Mouse (Mus musculus): ENCODE data around the gene Sgo2a. TPM values are rescaled to one million over a fixed set of nuclear protein-coding genes. Genes with fewer than 3 reads are reported as not detected.
"Not testable (repeated sequence)": the region's sequence is repeated elsewhere in the genome, so short reads cannot be mapped to it uniquely, and the experiment has no call there.

The Sgo2a gene
- total and polyA plus RNA-seq, 3 experiments, result 1.1 to 4.2 (median 3.5) TPM

- intact Hi-C loops (cut with DNase I), result no loop called here
- H3K79me2 ChIP-seq (replicated peaks; ENCODE audit: control insufficient read depth, insufficient read depth, low read length), result no peaks in the 10 kb centered on the region
- 87% methylated on average over 3 of the region's 3 CpGs for WGBS
These were observed 18.9 kb upstream of the Sgo2a start for GRCm38 (mm10) chr1:57976860-57977259.

GRCm38 (mm10) chr1:57989052-57989600 is 6.6 kb upstream of the Sgo2a start:
- DNase-seq, result peak; percentile 28 to 37
- Histone ChIP-seq H3K36me3 (ENCODE audit: control insufficient read depth, insufficient read depth, low read length) (no peaks in the 10 kb centered on the region), H3K79me2 (replicated peaks; ENCODE audit: control insufficient read depth, insufficient read depth, low read length) (no peaks in the 10 kb centered on the region), H3K27ac (peak overlapping the region; percentile 26; the same call in 1 of the 2 replicates), H3K4me3 (no peak overlapping the region), H3K4me1 (ENCODE audit: control insufficient read depth, insufficient read depth, low read length) (peaks cover 7% of the 10 kb centered on the region), H3K27me3 (ENCODE audit: control insufficient read depth, insufficient read depth, low read length) (no peaks in the 10 kb centered on the region), H3K9ac (ENCODE audit: low read depth, low read length) (no peak overlapping the region)
- 35% methylated on average over 6 of the region's 6 CpGs for WGBS
- intact Hi-C loops (cut with DNase I), result no loop called here
- no peak for TF ChIP-seq EP300 (IDR thresholded peaks at IDR 0.05; ENCODE audit: insufficient read depth, low read depth, low read length)
- TF ChIP-seq POLR2A (IDR thresholded peaks at IDR 0.05; ENCODE audit: insufficient read depth, low read depth, low read length), result no peak
- no peak for TF ChIP-seq CTCF (IDR thresholded peaks at IDR 0.05)

More at GRCm38 (mm10) chr1:57976860-57977259, 18.9 kb upstream of the Sgo2a start:
- Histone ChIP-seq H3K27me3 (ENCODE audit: control insufficient read depth, insufficient read depth, low read length) (no peaks in the 10 kb centered on the region), H3K27ac (no peak overlapping the region), H3K36me3 (ENCODE audit: control insufficient read depth, insufficient read depth, low read length) (no peaks in the 10 kb centered on the region), H3K4me3 (no peak overlapping the region), H3K9ac (ENCODE audit: low read depth, low read length) (no peak overlapping the region), H3K4me1 (ENCODE audit: control insufficient read depth, insufficient read depth, low read length) (no peaks in the 10 kb centered on the region)
- TF ChIP-seq CTCF (IDR thresholded peaks at IDR 0.05) (no peak), POLR2A (IDR thresholded peaks at IDR 0.05; ENCODE audit: insufficient read depth, low read depth, low read length) (no peak), EP300 (IDR thresholded peaks at IDR 0.05; ENCODE audit: insufficient read depth, low read depth, low read length) (no peak)
- DNase-seq, result no peak

GRCm38 (mm10) chr1:57991277-57991676 is 4.5 kb upstream of the Sgo2a start:
- Histone ChIP-seq H3K4me3 (no peak overlapping the region), H3K36me3 (ENCODE audit: control insufficient read depth, insufficient read depth, low read length) (no peaks in the 10 kb centered on the region), H3K4me1 (ENCODE audit: control insufficient read depth, insufficient read depth, low read length) (peaks cover 8% of the 10 kb centered on the region), H3K79me2 (replicated peaks; ENCODE audit: control insufficient read depth, insufficient read depth, low read length) (no peaks in the 10 kb centered on the region), H3K27me3 (ENCODE audit: control insufficient read depth, insufficient read depth, low read length) (no peaks in the 10 kb centered on the region), H3K27ac (no peak overlapping the region), H3K9ac (ENCODE audit: low read depth, low read length) (no peak overlapping the region)
- WGBS, result 63% methylated on average over 2 of the region's 2 CpGs
- no peak for DNase-seq
- no peak for TF ChIP-seq EP300 (IDR thresholded peaks at IDR 0.05; ENCODE audit: insufficient read depth, low read depth, low read length)
- TF ChIP-seq CTCF (IDR thresholded peaks at IDR 0.05), result no peak
- TF ChIP-seq POLR2A (IDR thresholded peaks at IDR 0.05; ENCODE audit: insufficient read depth, low read depth, low read length), result no peak
- intact Hi-C loops (cut with DNase I), result no loop called here

- intact Hi-C loops (cut with DNase I), result no loop called here
- under 1% methylated on average over 29 of the region's 29 CpGs for WGBS
- no peaks in the 10 kb centered on the region for H3K27me3 ChIP-seq (ENCODE audit: control insufficient read depth, insufficient read depth, low read length)
- H3K9ac ChIP-seq (ENCODE audit: low read depth, low read length), result peak overlapping the region; percentile 75
- H3K4me3 ChIP-seq, result peak overlapping the region; percentile 96
- H3K4me1 ChIP-seq (ENCODE audit: control insufficient read depth, insufficient read depth, low read length), result 0 out of 2 replicates have a peak, but pooled peaks cover 3% of the 10 kb centered on the region
- H3K36me3 ChIP-seq (ENCODE audit: control insufficient read depth, insufficient read depth, low read length), result no peaks in the 10 kb centered on the region
- H3K27ac ChIP-seq, result no peak overlapping the region; the same call in 1 of the 2 replicates
- no peaks in the 10 kb centered on the region for H3K79me2 ChIP-seq (replicated peaks; ENCODE audit: control insufficient read depth, insufficient read depth, low read length)
- DNase-seq, result no peak
- no peak for TF ChIP-seq CTCF (IDR thresholded peaks at IDR 0.05)
These were observed 403 bp downstream of the Sgo2a start for GRCm38 (mm10) chr1:57996133-57996615.

- Histone ChIP-seq H3K36me3 (ENCODE audit: control insufficient read depth, insufficient read depth, low read length) (no peaks in the 10 kb centered on the region), H3K27ac (peak overlapping the region; percentile 72), H3K9ac (ENCODE audit: low read depth, low read length) (no peak overlapping the region), H3K27me3 (ENCODE audit: control insufficient read depth, insufficient read depth, low read length) (no peaks in the 10 kb centered on the region), H3K4me3 (no peak overlapping the region), H3K79me2 (replicated peaks; ENCODE audit: control insufficient read depth, insufficient read depth, low read length) (no peaks in the 10 kb centered on the region), H3K4me1 (ENCODE audit: control insufficient read depth, insufficient read depth, low read length) (0 out of 2 replicates have a peak, but pooled peaks cover 3% of the 10 kb centered on the region)
- TF ChIP-seq EP300 (IDR thresholded peaks at IDR 0.05; ENCODE audit: insufficient read depth, low read depth, low read length) (no peak), CTCF (IDR thresholded peaks at IDR 0.05) (no peak), POLR2A (IDR thresholded peaks at IDR 0.05; ENCODE audit: insufficient read depth, low read depth, low read length) (no peak)
- intact Hi-C loops (cut with DNase I), result no loop called here
- WGBS, result 58% methylated on average over 3 of the region's 3 CpGs
- no peak for DNase-seq
These were observed 2.4 kb downstream of the Sgo2a start for GRCm38 (mm10) chr1:57998146-57998545.

- DNase-seq; H3K79me2 ChIP-seq (replicated peaks; ENCODE audit: control insufficient read depth, insufficient read depth, low read length); H3K27ac ChIP-seq; H3K4me3 ChIP-seq; H3K36me3 ChIP-seq (ENCODE audit: control insufficient read depth, insufficient read depth, low read length); H3K27me3 ChIP-seq (ENCODE audit: control insufficient read depth, insufficient read depth, low read length); intact Hi-C loops (cut with DNase I); H3K9ac ChIP-seq (ENCODE audit: low read depth, low read length); H3K4me1 ChIP-seq (ENCODE audit: control insufficient read depth, insufficient read depth, low read length): not testable (repeated sequence)
- 93% methylated on average over 7 of the region's 7 CpGs for WGBS
These were observed 10.6 kb downstream of the Sgo2a start for GRCm38 (mm10) chr1:58006388-58006787.

Measured in heart, adult 2 months (tissue).